ENCODE assay signal across 17 mouse cellular contexts in genomic region chr1:160535649-160536048, GRCm38 (mm10).
DNase-seq lines count a peak whose midpoint lies in the region; ATAC-seq and TF ChIP-seq lines count a peak whose summit lies in the region.
"Had no signal": no experiment of that assay in that cellular context is flagged by ENCODE, and none has a peak within 500 bp of the region (broad histone marks: within the 10 kb centered on the region; RNA-seq: fewer than 3 reads in every experiment).

No protein-coding gene starts in this region.

- H3K9me3 ChIP-seq in heart, embryonic 14.5 days (ENCODE audit: control insufficient read depth, low read length): no peaks in the 10 kb centered on the region
- no peaks in the 10 kb centered on the region for H3K9me3 ChIP-seq in heart, embryonic 11.5 days (replicated peaks; ENCODE audit: control insufficient read depth, low read length)
- H3K9me3 ChIP-seq in neural tube, embryonic 13.5 days: no peaks in the 10 kb centered on the region
- H3K9me3 ChIP-seq in neural tube, embryonic 15.5 days (replicated peaks): no peaks in the 10 kb centered on the region
- no peaks in the 10 kb centered on the region for H3K9me3 ChIP-seq in intestine, embryonic 15.5 days

- no peak overlapping the region for H3K4me3 ChIP-seq in cerebellum, adult 2 months (replicated peaks; ENCODE audit: insufficient read depth, low read depth, low read length)
- H3K4me3 ChIP-seq in heart, embryonic 14.5 days (ENCODE audit: control insufficient read depth in 1 of 2, insufficient read depth in 1 of 2, low read depth in 1 of 2, low read length in 2 of 2): no peak overlapping the region
- no peak overlapping the region for H3K4me3 ChIP-seq in heart, embryonic 11.5 days (ENCODE audit: low read depth, low read length)
- no peak overlapping the region for H3K4me3 ChIP-seq in neural tube, embryonic 13.5 days
- no peak overlapping the region for H3K4me3 ChIP-seq in neural tube, embryonic 15.5 days (replicated peaks)
- H3K4me3 ChIP-seq in intestine, embryonic 15.5 days (replicated peaks): no peak overlapping the region

- ATAC-seq in heart, embryonic 14.5 days (ENCODE audit: insufficient number of reproducible peaks, insufficient read depth, low FRiP score, low read depth): no peak
- no peak for ATAC-seq in heart, embryonic 11.5 days (replicated peaks; ENCODE audit: insufficient number of reproducible peaks, low FRiP score, low TSS enrichment)
- ATAC-seq in neural tube, embryonic 13.5 days (ENCODE audit: low read depth): peak; percentile 28; the same call in 1 of the 2 replicates
- ATAC-seq in neural tube, embryonic 15.5 days (ENCODE audit: low FRiP score): peak; percentile 40; the same call in 1 of the 2 replicates
- no peak for ATAC-seq in intestine, embryonic 15.5 days
- ATAC-seq: activated CD4-positive, CD25-positive, alpha-beta regulatory T cell, adult 4 months; inflammation-experienced regulatory T-cells, adult 6 months had no signal

- peak in 1 of 2 experiments; percentile 26 for DNase-seq in cerebellum, adult 2 months
- DNase-seq in cerebellum, adult 11-12 months: no peak
- DNase-seq in neural tube, embryonic 10.5 days (ENCODE audit: extremely low spot score, low spot score): no peak
- DNase-seq: adrenal gland, postnatal 36 days; gastrocnemius, postnatal 14 days; lung, embryonic 14.5 days; thymus, postnatal 36 days had no signal

- 56% methylated on average over 8 of the region's 8 CpGs for WGBS in cerebellum, adult 2 months
- WGBS in heart, embryonic 14.5 days: 76% methylated on average over 8 of the region's 8 CpGs
- 80% methylated on average over 8 of the region's 8 CpGs for WGBS in heart, embryonic 11.5 days (ENCODE audit: insufficient replicate concordance)
- 82% methylated on average over 8 of the region's 8 CpGs for WGBS in neural tube, embryonic 13.5 days
- 69% methylated on average over 8 of the region's 8 CpGs for WGBS in neural tube, embryonic 15.5 days
- WGBS in intestine, embryonic 15.5 days: 93% methylated on average over 8 of the region's 8 CpGs

- no peaks in the 10 kb centered on the region for H3K36me3 ChIP-seq in heart, embryonic 14.5 days (ENCODE audit: control insufficient read depth, insufficient read depth, low read length)
- no peaks in the 10 kb centered on the region for H3K36me3 ChIP-seq in heart, embryonic 11.5 days (ENCODE audit: control insufficient read depth, insufficient read depth, low read length)
- no peaks in the 10 kb centered on the region for H3K36me3 ChIP-seq in neural tube, embryonic 13.5 days
- no peaks in the 10 kb centered on the region for H3K36me3 ChIP-seq in neural tube, embryonic 15.5 days
- no peaks in the 10 kb centered on the region for H3K36me3 ChIP-seq in intestine, embryonic 15.5 days

- no peak for TF ChIP-seq CTCF in cerebellum, adult 2 months (IDR thresholded peaks at IDR 0.05; ENCODE audit: borderline replicate concordance, insufficient read depth, low read depth, low read length)

- H3K4me1 ChIP-seq in cerebellum, adult 2 months (ENCODE audit: control insufficient read depth, insufficient read depth, low read length): peaks cover 12% of the 10 kb centered on the region
- peaks cover 6 to 21% of the 10 kb centered on the region in 2 experiments for H3K4me1 ChIP-seq in heart, embryonic 14.5 days (ENCODE audit: control insufficient read depth in 2 of 2, insufficient read depth in 2 of 2, low read length in 2 of 2)
- peaks cover 9% of the 10 kb centered on the region for H3K4me1 ChIP-seq in heart, embryonic 11.5 days (ENCODE audit: control insufficient read depth, insufficient read depth, low read length)
- peaks cover 24% of the 10 kb centered on the region for H3K4me1 ChIP-seq in neural tube, embryonic 13.5 days (replicated peaks)
- H3K4me1 ChIP-seq in neural tube, embryonic 15.5 days: peaks cover 7% of the 10 kb centered on the region
- H3K4me1 ChIP-seq in intestine, embryonic 15.5 days (replicated peaks): no peaks in the 10 kb centered on the region

- H3K27ac ChIP-seq in cerebellum, adult 2 months (ENCODE audit: insufficient read depth, low read length): peak overlapping the region; percentile 69
- peak overlapping the region; percentile 65 to 75 for H3K27ac ChIP-seq in heart, embryonic 14.5 days (replicated peaks in 1 of 2; ENCODE audit: control insufficient read depth in 1 of 2, insufficient read depth in 1 of 2, low read depth in 2 of 2, low read length in 2 of 2)
- H3K27ac ChIP-seq in heart, embryonic 11.5 days (ENCODE audit: low read depth, low read length): no peak overlapping the region
- peak overlapping the region; percentile 78 for H3K27ac ChIP-seq in neural tube, embryonic 13.5 days (replicated peaks)
- peak overlapping the region; percentile 28 for H3K27ac ChIP-seq in neural tube, embryonic 15.5 days (replicated peaks)
- no peak overlapping the region for H3K27ac ChIP-seq in intestine, embryonic 15.5 days
- H3K27ac ChIP-seq: kidney, postnatal 0 days; stomach, postnatal 0 days had no signal

- no peak overlapping the region for H3K9ac ChIP-seq in heart, embryonic 14.5 days (ENCODE audit: low read length)
- H3K9ac ChIP-seq in heart, embryonic 11.5 days (ENCODE audit: low read depth, low read length): no peak overlapping the region
- H3K9ac ChIP-seq in neural tube, embryonic 13.5 days: no peak overlapping the region
- H3K9ac ChIP-seq in neural tube, embryonic 15.5 days (replicated peaks): no peak overlapping the region
- H3K9ac ChIP-seq in intestine, embryonic 15.5 days: no peak overlapping the region
- H3K9ac ChIP-seq: lung, embryonic 14.5 days had no signal

- H3K27me3 ChIP-seq in cerebellum, adult 2 months (ENCODE audit: control insufficient read depth, insufficient read depth, low read length): no peaks in the 10 kb centered on the region
- no peaks in the 10 kb centered on the region for H3K27me3 ChIP-seq in heart, embryonic 14.5 days (ENCODE audit: control insufficient read depth, insufficient read depth, low read length)
- no peaks in the 10 kb centered on the region for H3K27me3 ChIP-seq in heart, embryonic 11.5 days (ENCODE audit: control insufficient read depth, insufficient read depth, low read length)
- no peaks in the 10 kb centered on the region for H3K27me3 ChIP-seq in neural tube, embryonic 13.5 days
- H3K27me3 ChIP-seq in neural tube, embryonic 15.5 days (replicated peaks): no peaks in the 10 kb centered on the region
- no peaks in the 10 kb centered on the region for H3K27me3 ChIP-seq in intestine, embryonic 15.5 days (replicated peaks)
- H3K27me3 ChIP-seq: CH12.LX had no signal

- no peak for TF ChIP-seq POLR2A in cerebellum, adult 2 months (IDR thresholded peaks at IDR 0.05; ENCODE audit: borderline replicate concordance, insufficient read depth, low read length)

- no peak overlapping the region for H3K4me2 ChIP-seq in heart, embryonic 14.5 days (ENCODE audit: low read length)
- no peak overlapping the region for H3K4me2 ChIP-seq in heart, embryonic 11.5 days
- no peak overlapping the region for H3K4me2 ChIP-seq in neural tube, embryonic 13.5 days
- no peak overlapping the region for H3K4me2 ChIP-seq in neural tube, embryonic 15.5 days
- no peak overlapping the region for H3K4me2 ChIP-seq in intestine, embryonic 15.5 days (replicated peaks)
- H3K4me2 ChIP-seq: lung, embryonic 14.5 days had no signal

Comparison
In these comparisons a context has a peak if more than half of its experiments do, and no peak if none do; other contexts are left out.
1. H3K27ac ChIP-seq: peak in cerebellum, adult 2 months (single experiment), heart, embryonic 14.5 days (2 of 2), neural tube, embryonic 13.5 days (single experiment) and neural tube, embryonic 15.5 days (single experiment); none in heart, embryonic 11.5 days (single experiment) and intestine, embryonic 15.5 days (single experiment).
2. ATAC-seq: peak in neural tube, embryonic 13.5 days (single experiment) and neural tube, embryonic 15.5 days (single experiment); none in heart, embryonic 14.5 days (single experiment), heart, embryonic 11.5 days (single experiment) and intestine, embryonic 15.5 days (single experiment).